Mouse (Mus musculus) testis, adult 2 months (tissue): ENCODE results near the gene Xlr5c. TPM values are rescaled to one million over a fixed set of nuclear protein-coding genes. Genes with fewer than 3 reads are reported as not detected.
"Not testable (repeated sequence)": the region's sequence is repeated elsewhere in the genome, so short reads cannot be mapped to it uniquely, and the experiment has no call there.

ENCODE experiments used
- H3K27ac ChIP-seq: fragments of 200-500 bp; 2 replicates; pipeline ENCODE4 v1.5.1; 2012; ENCODE audit warnings: low read depth, low read length; ENCODE audit not compliant: control insufficient read depth, insufficient read depth
- H3K27me3 ChIP-seq: fragments of 200-500 bp; 2 replicates; pipeline ENCODE4 v1.6.1; 2012; ENCODE audit warnings: mild to moderate bottlenecking, low read length, moderate library complexity; ENCODE audit not compliant: control insufficient read depth, insufficient read depth
- H3K36me3 ChIP-seq: fragments of 200-500 bp; 2 replicates; pipeline ENCODE4 v1.6.1; 2012; ENCODE audit warnings: mild to moderate bottlenecking, low read length; ENCODE audit not compliant: control insufficient read depth, insufficient read depth
- H3K4me1 ChIP-seq: fragments of 200-500 bp; 2 replicates; pipeline ENCODE4 v1.6.1; 2012; ENCODE audit warnings: low read length; ENCODE audit not compliant: control insufficient read depth, insufficient read depth
- H3K4me3 ChIP-seq: fragments of 200-500 bp; 2 replicates; pipeline ENCODE4 v1.5.1; 2012; ENCODE audit warnings: low read depth, mild to moderate bottlenecking, low read length, moderate library complexity, mixed read lengths; ENCODE audit not compliant: control insufficient read depth
- CTCF ChIP-seq: fragments of 200-500 bp; IDR thresholded peaks from 2 replicates; pipeline ENCODE4 v1.5.1; 2012; ENCODE audit warnings: low read depth, mild to moderate bottlenecking, inconsistent platforms, low read length, moderate library complexity; ENCODE audit not compliant: control insufficient read depth, insufficient read depth, insufficient replicate concordance
- POLR2A ChIP-seq: fragments of 200-500 bp; IDR thresholded peaks from 2 replicates; pipeline ENCODE4 v1.6.1; 2012; ENCODE audit warnings: low read depth, mild to moderate bottlenecking, inconsistent platforms, low read length, moderate library complexity; ENCODE audit not compliant: control insufficient read depth
- polyA plus RNA-seq: library from polyadenylated mRNA; depleted of rRNA; stranded (reverse); fragments of >200 nt; gene quantifications from 2 replicates; pipeline ENCODE4 v1.2.3, GENCODE M21; 2012; rRNA removed

Gene Xlr5c
- polyA plus RNA-seq, result 0.99 and 1.1 TPM in 2 replicates

DNA sequence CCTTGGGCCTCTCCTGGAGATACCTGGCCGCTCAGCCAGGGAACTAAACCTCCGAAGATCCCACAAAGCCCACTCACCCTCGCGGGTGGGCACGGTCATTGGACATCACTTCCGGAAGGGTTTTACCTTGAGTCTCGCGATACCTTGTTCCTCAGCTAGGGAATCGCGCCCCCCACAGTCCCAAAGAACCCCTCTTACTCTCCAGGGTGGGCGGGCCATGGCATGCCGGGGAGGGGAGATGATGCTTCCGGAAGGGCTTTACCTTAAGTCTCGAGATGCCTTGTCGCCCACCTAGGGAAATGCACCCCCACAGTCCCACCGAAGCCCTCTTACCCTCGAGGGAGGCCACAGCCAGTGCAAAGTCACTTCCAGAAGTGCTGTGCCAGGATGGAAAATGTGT lies at the start of gene Xlr5c, which contains the start of gene Xlr5a:
TSS of gene Xlr5c (minus strand) at position 101 of the 400 bp plus-strand sequence.
TSS of gene Xlr5a (minus strand) at position 101 of the 400 bp plus-strand sequence.
- not testable (repeated sequence) for H3K36me3 ChIP-seq, H3K4me1 ChIP-seq, H3K27ac ChIP-seq, H3K27me3 ChIP-seq
- peak within 1 kb of the TSS; percentile 18; the same call in 1 of the 2 replicates for H3K4me3 ChIP-seq

DNA sequence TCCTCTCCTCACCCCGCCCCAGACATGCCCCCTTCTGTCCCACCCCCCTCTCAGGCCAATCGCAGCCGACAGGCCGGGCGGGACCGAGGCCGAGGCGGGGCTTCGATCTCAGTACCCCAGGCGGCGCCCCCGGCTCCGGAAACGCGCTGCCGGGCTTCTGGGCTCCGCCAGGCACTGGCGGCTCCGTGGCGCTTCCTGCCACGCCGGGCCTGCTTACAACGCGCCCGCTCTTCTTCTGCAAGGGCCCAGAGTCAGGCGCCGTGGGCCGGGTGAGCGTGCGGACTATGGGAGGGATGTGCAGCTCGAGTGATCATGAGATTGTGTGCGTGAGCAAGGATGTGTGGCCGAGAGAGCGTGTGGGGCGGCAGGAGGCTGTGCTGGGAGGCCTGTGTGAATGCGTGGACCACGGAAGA lies 49.7 kb upstream of the Xlr5c start, which contains the start of gene Zfp275:
TSS of gene Zfp275 (plus strand) at position 139 of the 413 bp plus-strand sequence.
- Histone ChIP-seq H3K36me3 (no peaks in the 10 kb centered on the region), H3K4me1 (peaks cover 2% of the 10 kb centered on the region; the same call in 1 of the 2 replicates), H3K4me3 (peak within 1 kb of the TSS; percentile 89), H3K27me3 (no peaks in the 10 kb centered on the region), H3K27ac (peak within 1 kb of the TSS; percentile 66)
- TF ChIP-seq POLR2A, result peak; percentile 26; the same call in 1 of the 2 replicates
- no peak for TF ChIP-seq CTCF

DNA sequence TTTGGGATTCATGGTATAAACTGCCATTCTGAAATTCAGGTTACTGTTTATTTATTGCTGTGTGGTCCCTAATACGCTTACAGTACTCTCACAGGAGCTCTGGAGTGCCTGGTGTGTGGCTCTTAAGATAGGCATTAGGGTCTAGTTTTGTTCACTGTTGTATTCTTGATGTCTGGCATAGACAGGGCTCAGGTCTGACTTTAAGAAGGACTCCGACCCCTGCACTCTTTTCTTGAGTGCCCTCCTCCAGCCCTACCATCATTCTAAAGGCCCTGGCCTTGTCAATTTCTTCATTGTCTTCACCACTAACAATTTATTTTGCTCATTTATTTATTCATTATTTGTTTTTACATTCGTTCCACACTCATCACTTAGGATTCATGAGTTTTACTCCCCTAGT lies 49.3 kb upstream of the Xlr5c start:
- no peak for TF ChIP-seq POLR2A
- no peak for TF ChIP-seq CTCF
- no peaks in the 10 kb centered on the region for H3K27me3 ChIP-seq
- no peaks in the 10 kb centered on the region for H3K36me3 ChIP-seq
- H3K4me1 ChIP-seq, result peaks cover 2% of the 10 kb centered on the region; the same call in 1 of the 2 replicates
- no peak overlapping the region for H3K4me3 ChIP-seq
- no peak overlapping the region for H3K27ac ChIP-seq

DNA sequence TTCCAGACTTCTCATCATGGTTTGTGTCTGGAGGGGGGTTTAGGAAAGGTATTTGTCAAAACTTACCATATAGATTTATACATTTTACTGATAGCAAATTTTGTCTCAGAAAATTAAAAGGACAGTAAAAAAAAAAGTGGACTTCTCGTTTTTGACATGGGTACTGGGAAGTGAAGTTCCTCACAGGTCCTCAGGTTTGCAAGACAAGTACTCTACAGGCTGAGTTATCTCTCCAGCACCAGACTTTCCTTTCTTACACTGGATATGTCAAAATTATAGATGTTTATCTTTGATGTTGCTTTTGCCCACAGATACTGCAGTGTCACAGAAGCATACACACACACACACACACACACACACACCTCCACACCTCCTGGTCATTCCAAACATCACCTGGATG lies 48.7 kb upstream of the Xlr5c start:
- Histone ChIP-seq H3K27ac (no peak overlapping the region), H3K4me1 (peaks cover 2% of the 10 kb centered on the region; the same call in 1 of the 2 replicates), H3K4me3 (no peak overlapping the region), H3K27me3 (no peaks in the 10 kb centered on the region), H3K36me3 (no peaks in the 10 kb centered on the region)
- no peak for TF ChIP-seq CTCF
- TF ChIP-seq POLR2A, result no peak

DNA sequence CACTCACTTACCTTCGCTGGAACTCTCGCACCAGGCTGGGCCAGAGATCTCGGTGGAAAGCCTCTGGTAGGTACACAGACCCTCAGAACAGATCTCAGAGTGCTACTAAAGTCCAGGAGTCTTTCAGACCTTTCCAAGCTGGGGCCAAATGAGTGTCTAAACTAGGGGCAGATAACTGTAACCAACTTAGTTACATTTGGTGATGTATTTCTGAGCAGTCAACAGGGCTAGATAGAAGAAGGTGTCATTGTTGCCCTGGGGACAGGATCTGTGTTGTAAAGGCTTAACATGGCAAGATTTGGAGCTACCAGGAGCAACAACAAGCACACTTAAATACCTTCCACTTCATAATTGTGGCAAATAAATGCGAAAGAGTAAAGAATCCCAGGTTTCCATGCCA lies 44.0 kb upstream of the Xlr5c start, which contains the start of gene Gm45015:
TSS of gene Gm45015 (minus strand) at position 101 of the 400 bp plus-strand sequence.
- H3K27me3 ChIP-seq, result no peaks in the 10 kb centered on the region
- no peak for TF ChIP-seq CTCF
- no peak for TF ChIP-seq POLR2A

DNA sequence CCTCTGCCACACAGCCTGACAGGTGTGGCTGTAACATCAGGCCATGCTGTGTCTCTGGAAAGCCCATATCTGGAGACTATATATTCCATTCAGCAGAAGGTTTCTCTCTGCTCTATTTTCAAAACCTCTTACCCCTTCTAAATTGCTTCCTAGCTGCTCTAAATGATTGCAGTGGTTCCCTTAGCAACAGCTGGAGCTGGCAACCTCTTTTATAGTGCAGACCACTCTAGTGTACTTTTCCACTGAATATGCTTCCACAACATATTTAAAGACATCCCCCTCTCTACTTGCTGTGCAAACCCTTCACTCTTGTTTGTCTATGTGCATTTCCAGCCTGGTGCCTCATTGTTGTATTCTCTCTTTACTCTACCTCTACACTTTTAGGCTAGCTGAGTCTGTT lies 40.8 kb upstream of the Xlr5c start:
- H3K27ac ChIP-seq, result no peak overlapping the region
- H3K36me3 ChIP-seq, result no peaks in the 10 kb centered on the region
- no peak overlapping the region for H3K4me3 ChIP-seq
- H3K27me3 ChIP-seq, result no peaks in the 10 kb centered on the region
- no peak for TF ChIP-seq CTCF
- TF ChIP-seq POLR2A, result no peak
- no peaks in the 10 kb centered on the region for H3K4me1 ChIP-seq

More for the DNA sequence above, 44.0 kb upstream of the Xlr5c start, which contains the start of gene Gm45015:
- no peaks in the 10 kb centered on the region for H3K4me1 ChIP-seq
- H3K36me3 ChIP-seq, result no peaks in the 10 kb centered on the region
- H3K27ac ChIP-seq, result 0 out of 2 replicates have a peak within 1 kb of the TSS, but pooled peaks have one; percentile 36
- no peak within 1 kb of the TSS for H3K4me3 ChIP-seq

DNA sequence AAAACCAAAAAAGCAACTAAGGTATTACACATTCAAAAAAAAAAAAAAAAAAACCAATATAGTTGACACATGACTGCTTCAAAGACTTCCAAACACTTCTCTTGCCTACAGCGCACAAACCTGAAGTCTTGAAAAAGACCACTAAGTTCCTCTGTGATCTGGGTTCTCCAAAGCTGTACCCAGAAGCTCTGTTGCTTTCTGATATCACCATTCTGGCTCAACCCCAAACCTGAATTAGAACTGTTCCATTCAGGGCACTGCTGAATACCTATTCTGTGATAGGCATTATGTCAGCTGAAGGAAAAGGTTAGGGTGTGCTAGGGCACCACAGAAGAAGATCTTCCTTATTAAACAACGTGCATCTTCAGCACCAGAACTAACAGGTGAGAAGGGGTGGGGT lies 34.4 kb upstream of the Xlr5c start:
- TF ChIP-seq POLR2A (no peak), CTCF (no peak)
- Histone ChIP-seq H3K27me3 (no peaks in the 10 kb centered on the region), H3K4me3 (no peak overlapping the region), H3K36me3 (no peaks in the 10 kb centered on the region), H3K4me1 (no peaks in the 10 kb centered on the region), H3K27ac (no peak overlapping the region)
